Mouse (Mus musculus) G1E (cell line): Measurements from ENCODE around the gene Gga1. TPM values are rescaled to one million over a fixed set of nuclear protein-coding genes. Genes with fewer than 3 reads are reported as not detected.

Experiments
- ATAC-seq: 2 replicates; pipeline ENCODE4 v1.8.0; 2016; ENCODE audit warnings: mild to moderate bottlenecking; ENCODE audit not compliant: insufficient number of reproducible peaks, poor library complexity, low FRiP score, severe bottlenecking; ENCODE audit errors: extremely low read depth
- DNase-seq: peaks from one replicate; pipeline ENCODE4 v3.0.0; 2012; ENCODE audit warnings: low spot score
- H3K27me3 ChIP-seq: 2 replicates; pipeline ENCODE4 v1.6.1; 2012; ENCODE audit warnings: mild to moderate bottlenecking, low read length, inconsistent platforms; ENCODE audit not compliant: insufficient read depth
- H3K36me3 ChIP-seq: replicated peaks from 2 replicates; pipeline ENCODE3; 2012; ENCODE audit warnings: mild to moderate bottlenecking, inconsistent platforms
- H3K4me1 ChIP-seq: 2 replicates; pipeline ENCODE4 v1.6.1; 2012; ENCODE audit warnings: low read depth, low read length, inconsistent platforms, mixed read lengths; ENCODE audit not compliant: insufficient read depth
- H3K4me3 ChIP-seq: 2 replicates; pipeline ENCODE4 v1.5.1; 2012; ENCODE audit warnings: low read depth, mild to moderate bottlenecking, inconsistent platforms, low read length, moderate library complexity, mixed read lengths
- H3K9me3 ChIP-seq: replicated peaks from 2 replicates; pipeline ENCODE4 v1.6.1; 2012; ENCODE audit warnings: inconsistent platforms
- CTCF ChIP-seq: IDR thresholded peaks from 2 replicates; pipeline ENCODE4 v1.5.1; 2012; ENCODE audit warnings: low read depth, low read length, inconsistent platforms, mixed read lengths
- GATA1 ChIP-seq: IDR thresholded peaks from 2 replicates; pipeline ENCODE4 v1.6.1; 2012; ENCODE audit warnings: borderline replicate concordance, low read length, inconsistent platforms, mixed read lengths
- GATA2 ChIP-seq: IDR thresholded peaks from 2 replicates; pipeline ENCODE4 v1.6.1; 2012; ENCODE audit warnings: low read depth, low read length, inconsistent platforms, borderline replicate concordance
- POLR2AphosphoS5 ChIP-seq: IDR thresholded peaks from 2 replicates; pipeline ENCODE4 v1.6.1; 2012; ENCODE audit warnings: low read depth, low read length, inconsistent platforms; ENCODE audit not compliant: insufficient replicate concordance
- TAL1 ChIP-seq: conservative IDR thresholded peaks from 2 replicates; pipeline ENCODE4 v1.6.1; 2012; ENCODE audit warnings: low read depth, low read length, inconsistent platforms, mixed read lengths
- polyA plus RNA-seq: library from polyadenylated mRNA; stranded (reverse); fragments of >175 nt; gene quantifications from 2 replicates; pipeline ENCODE4 v1.2.3, GENCODE M21; 2012
- total RNA-seq, 2 experiments: library from RNA; stranded (forward) in 1 of 2; stranded (reverse) in 1 of 2; fragments of 200-1000 nt in 1 of 2; fragments of >200 nt in 1 of 2; fragmentation: Nextera tagmentation in 1 of 2; gene quantifications; 2 replicates each; pipeline ENCODE4 v1.2.3; 2014 to 2017

The Gga1 gene
- total and polyA plus RNA-seq, 3 experiments, result 10.0 to 158 (median 52.6) TPM

- H3K9me3 ChIP-seq, result no peaks in the 10 kb centered on the region
These were observed 4.8 kb downstream of the Gga1 start for GRCm38 (mm10) chr15:78881828-78882227.

GRCm38 (mm10) chr15:78889401-78889853, 12.4 kb downstream of the Gga1 start:
- Histone ChIP-seq H3K4me1 (peaks cover 75% of the 10 kb centered on the region), H3K27me3 (no peaks in the 10 kb centered on the region), H3K36me3 (peaks cover 98% of the 10 kb centered on the region), H3K4me3 (peak overlapping the region; percentile 63; the same call in 1 of the 2 replicates), H3K9me3 (no peaks in the 10 kb centered on the region)
- DNase-seq (no peak), ATAC-seq (no peak)
- TF ChIP-seq POLR2AphosphoS5 (no peak), GATA1 (no peak), TAL1 (no peak), CTCF (no peak), GATA2 (no peak)

More at GRCm38 (mm10) chr15:78881828-78882227, 4.8 kb downstream of the Gga1 start:
- peaks cover 78% of the 10 kb centered on the region for H3K36me3 ChIP-seq
- TF ChIP-seq TAL1, result no peak
- no peak for ATAC-seq
- H3K4me3 ChIP-seq, result no peak overlapping the region
- no peak for DNase-seq
- H3K27me3 ChIP-seq, result no peaks in the 10 kb centered on the region
- H3K4me1 ChIP-seq, result peaks cover 47% of the 10 kb centered on the region

- Histone ChIP-seq H3K4me3 (peak overlapping the region; percentile 68; the same call in 1 of the 2 replicates), H3K36me3 (peaks cover 90% of the 10 kb centered on the region), H3K4me1 (peaks cover 99% of the 10 kb centered on the region), H3K9me3 (no peaks in the 10 kb centered on the region), H3K27me3 (no peaks in the 10 kb centered on the region)
- ATAC-seq (0 out of 2 replicates have a peak, but pooled peaks have one; percentile 9), DNase-seq (peak; percentile 52)
- TF ChIP-seq GATA2 (no peak), GATA1 (no peak), POLR2AphosphoS5 (no peak), TAL1 (no peak), CTCF (no peak)
These were observed 15.4 kb downstream of the Gga1 start for GRCm38 (mm10) chr15:78892440-78892839.

GRCm38 (mm10) chr15:78894726-78895125, 17.7 kb downstream of the Gga1 start:
- H3K9me3 ChIP-seq, result no peaks in the 10 kb centered on the region
- DNase-seq, result no peak
- no peak for ATAC-seq
- no peaks in the 10 kb centered on the region for H3K27me3 ChIP-seq
- H3K4me1 ChIP-seq, result peaks cover 95% of the 10 kb centered on the region
- H3K4me3 ChIP-seq, result peak overlapping the region; percentile 68; the same call in 1 of the 2 replicates
- H3K36me3 ChIP-seq, result peaks cover 67% of the 10 kb centered on the region
- no peak for TF ChIP-seq POLR2AphosphoS5
- no peak for TF ChIP-seq GATA1
- TF ChIP-seq GATA2, result no peak
- TF ChIP-seq TAL1, result no peak
- no peak for TF ChIP-seq CTCF

GRCm38 (mm10) chr15:78895741-78896140, 18.8 kb downstream of the Gga1 start:
- no peak for DNase-seq
- no peaks in the 10 kb centered on the region for H3K9me3 ChIP-seq
- H3K4me1 ChIP-seq, result peaks cover 87% of the 10 kb centered on the region
- no peaks in the 10 kb centered on the region for H3K27me3 ChIP-seq
- ATAC-seq, result no peak; the same call in 1 of the 2 replicates
- peaks cover 61% of the 10 kb centered on the region for H3K36me3 ChIP-seq
- H3K4me3 ChIP-seq, result peak overlapping the region; percentile 68; the same call in 1 of the 2 replicates
- TF ChIP-seq CTCF (no peak), TAL1 (no peak), GATA1 (no peak), POLR2AphosphoS5 (no peak), GATA2 (no peak)

- peak; percentile 61 for DNase-seq
- TF ChIP-seq GATA2 (no peak), CTCF (no peak), TAL1 (no peak), POLR2AphosphoS5 (no peak), GATA1 (no peak)
- Histone ChIP-seq H3K27me3 (no peaks in the 10 kb centered on the region), H3K36me3 (peaks cover 61% of the 10 kb centered on the region), H3K4me3 (peak overlapping the region; percentile 68; the same call in 1 of the 2 replicates), H3K9me3 (no peaks in the 10 kb centered on the region), H3K4me1 (peaks cover 87% of the 10 kb centered on the region)
- ATAC-seq, result peak; percentile 5; the same call in 1 of the 2 replicates
These were observed 19.2 kb downstream of the Gga1 start for GRCm38 (mm10) chr15:78896149-78896548.

- ATAC-seq (no peak), DNase-seq (no peak)
- H3K36me3 ChIP-seq, result peaks cover 61% of the 10 kb centered on the region
- peaks cover 87% of the 10 kb centered on the region for H3K4me1 ChIP-seq
- H3K4me3 ChIP-seq, result peak overlapping the region; percentile 96; the same call in 1 of the 2 replicates
- TF ChIP-seq CTCF (no peak), POLR2AphosphoS5 (no peak), GATA1 (no peak), GATA2 (no peak), TAL1 (no peak; the same call in 1 of the 2 replicates)
- no peaks in the 10 kb centered on the region for H3K9me3 ChIP-seq
- no peaks in the 10 kb centered on the region for H3K27me3 ChIP-seq
These were observed 20.5 kb downstream of the Gga1 start for GRCm38 (mm10) chr15:78897488-78897887.
